Mouse (Mus musculus) intestine, embryonic 16.5 days (tissue): ENCODE measurements around the gene Slc3a2. TPM values are rescaled to one million over a fixed set of nuclear protein-coding genes. Genes with fewer than 3 reads are reported as not detected.

Source experiments
- ATAC-seq: fragments of 200-750 bp; cut with Nextera tagmentation; 2 replicates; pipeline ENCODE4 v1.8.0; 2017; ENCODE audit warnings: moderate TSS enrichment, moderate library complexity
- H3K27ac ChIP-seq: fragments of 300-500 bp; sonication (generic); 2 replicates; pipeline ENCODE4 v1.5.1; 2014; ENCODE audit warnings: mild to moderate bottlenecking, low read length
- H3K27me3 ChIP-seq: fragments of 300-500 bp; sonication (generic); replicated peaks from 2 replicates; pipeline ENCODE4 v1.6.1; 2014; ENCODE audit warnings: low read length, control low read depth, mixed read lengths; ENCODE audit not compliant: control insufficient read depth, insufficient read depth
- H3K36me3 ChIP-seq: fragments of 300-500 bp; sonication (generic); 2 replicates; pipeline ENCODE4 v1.6.1; 2014; ENCODE audit warnings: low read length, control low read depth; ENCODE audit not compliant: control insufficient read depth, insufficient read depth
- H3K4me1 ChIP-seq: fragments of 300-500 bp; sonication (generic); 2 replicates; pipeline ENCODE4 v1.6.1; 2014; ENCODE audit warnings: low read length, control low read depth, mixed read lengths; ENCODE audit not compliant: control insufficient read depth, insufficient read depth
- H3K4me2 ChIP-seq: fragments of 300-500 bp; sonication (generic); 2 replicates; pipeline ENCODE4 v1.6.1; 2014; ENCODE audit warnings: low read depth, low read length, control low read depth
- H3K4me3 ChIP-seq: fragments of 300-500 bp; sonication (generic); 2 replicates; pipeline ENCODE4 v1.5.1; 2014; ENCODE audit warnings: mild to moderate bottlenecking, low read length
- H3K9ac ChIP-seq: fragments of 300-500 bp; sonication (generic); 2 replicates; pipeline ENCODE4 v1.6.1; 2014; ENCODE audit warnings: low read depth, low read length
- H3K9me3 ChIP-seq: fragments of 300-500 bp; sonication (generic); 2 replicates; pipeline ENCODE4 v1.6.1; 2016; ENCODE audit warnings: low read length, control low read depth; ENCODE audit not compliant: control insufficient read depth
- WGBS: fragments of 180-500 bp; shearing (Covaris S2); extraction: QIAGEN DNeasy Blood & Tissue Kit; methylation state at CpG from one replicate; pipeline ENCODE4 v1.1.7; 2014; 5-methylcytosine and 5-hydroxymethylcytosine counted together
- microRNA-seq: library from miRNA; unstranded; fragments of <30 nt; microRNA quantifications from one replicate; pipeline ENCODE4, GENCODE M21; 2016
- polyA plus RNA-seq: library from polyadenylated mRNA; unstranded; fragments of >200 nt; fragmentation: Nextera tagmentation; extraction: Ambion mirVana; gene quantifications from 2 replicates; pipeline ENCODE4 v1.2.1, GENCODE M21; 2015

Gene Slc3a2
- polyA plus RNA-seq, 1 experiment from 2014 or later = 211 TPM

GRCm38 (mm10) chr19:8662337-8662736, 60.8 kb downstream of the Slc3a2 start:
- Histone ChIP-seq H3K27ac (no peak overlapping the region), H3K4me3 (peak overlapping the region; percentile 52), H3K9me3 (no peaks in the 10 kb centered on the region), H3K36me3 (no peaks in the 10 kb centered on the region), H3K4me2 (peak overlapping the region; percentile 99), H3K27me3 (no peaks in the 10 kb centered on the region), H3K4me1 (peaks cover 15% of the 10 kb centered on the region; the same call in 1 of the 2 replicates), H3K9ac (peak overlapping the region; percentile 66)
- 3% methylated on average over 11 of the region's 11 CpGs for WGBS
- ATAC-seq = 0 out of 2 replicates have a peak, but pooled peaks have one; percentile 27

DNA sequence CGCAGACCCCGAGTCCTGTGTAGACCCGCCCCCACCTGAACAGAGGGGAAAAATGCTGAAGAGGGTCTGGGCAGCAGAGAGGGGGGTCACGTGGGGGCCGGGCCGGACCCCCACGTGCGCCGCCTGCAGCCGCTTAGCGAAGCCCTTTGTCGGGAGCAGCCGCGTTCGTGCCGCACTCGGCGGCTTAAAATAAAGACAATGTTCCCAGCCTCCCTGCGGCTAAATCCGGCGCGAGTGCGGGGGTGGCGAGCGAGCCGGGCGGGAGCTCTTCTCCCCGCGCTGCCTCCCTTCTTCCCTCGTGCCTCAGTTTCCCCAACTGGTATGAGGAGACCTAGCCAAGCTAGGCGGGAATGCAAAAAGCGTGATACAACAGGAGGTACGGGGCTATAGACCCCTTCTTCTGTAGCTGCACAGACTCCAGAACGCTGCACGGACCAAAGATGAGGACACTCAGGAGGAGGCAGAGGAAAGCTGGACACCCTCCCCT, 61.3 kb downstream of the Slc3a2 start:
- Histone ChIP-seq H3K4me2 (peak overlapping the region; percentile 99), H3K9me3 (no peaks in the 10 kb centered on the region), H3K27me3 (no peaks in the 10 kb centered on the region), H3K9ac (peak overlapping the region; percentile 66), H3K4me3 (peak overlapping the region; percentile 52), H3K27ac (no peak overlapping the region), H3K4me1 (peaks cover 13% of the 10 kb centered on the region; the same call in 1 of the 2 replicates), H3K36me3 (no peaks in the 10 kb centered on the region)
- ATAC-seq = 0 out of 2 replicates have a peak, but pooled peaks have one; percentile 22
- 2% methylated on average over 35 of the region's 35 CpGs for WGBS

Small RNAs within 50 kb of the gene (microRNA-seq; reads per million reads assigned to microRNA genes)
- not detected for gene Mir6992

Other genes with a start within 250 kb of the Slc3a2 start
- gene Slc22a8, start 132.1 kb downstream of the Slc3a2 start, polyA plus RNA-seq = 0.04 and 0.05 TPM in 2 replicates
- gene Slc22a6, start 105.3 kb downstream of the Slc3a2 start, polyA plus RNA-seq = not detected in 2 replicates
- gene Chrm1, start 59.6 kb downstream of the Slc3a2 start, polyA plus RNA-seq = 1.2 TPM in 2 replicates
- 78.1 and 88.7 TPM in 2 replicates for gene Wdr74, start 12.5 kb upstream of the Slc3a2 start, polyA plus RNA-seq
- 0.91 and 1.6 TPM in 2 replicates for gene 1700092M07Rik, start 17.3 kb upstream of the Slc3a2 start, polyA plus RNA-seq
- gene Stx5a, start 18.0 kb upstream of the Slc3a2 start, polyA plus RNA-seq = 120 and 124 TPM in 2 replicates
- gene Nxf1, start 33.7 kb upstream of the Slc3a2 start, polyA plus RNA-seq = 133 and 137 TPM in 2 replicates
- gene Tmem223, start 47.6 kb upstream of the Slc3a2 start, polyA plus RNA-seq = 161 and 164 TPM in 2 replicates
- gene Tmem179b, start 51.1 kb upstream of the Slc3a2 start, polyA plus RNA-seq = 110 and 120 TPM in 2 replicates
- gene Taf6l, start 63.0 kb upstream of the Slc3a2 start, polyA plus RNA-seq = 24.0 and 25.0 TPM in 2 replicates
- 130 and 138 TPM in 2 replicates for gene Polr2g, start 75.2 kb upstream of the Slc3a2 start, polyA plus RNA-seq
- 3.6 and 4.1 TPM in 2 replicates for gene Zbtb3, start 79.2 kb upstream of the Slc3a2 start, polyA plus RNA-seq
- 36.0 and 44.0 TPM in 2 replicates for gene Ttc9c, start 96.0 kb upstream of the Slc3a2 start, polyA plus RNA-seq
- 3.7 and 4.3 TPM in 2 replicates for gene Hnrnpul2, start 96.6 kb upstream of the Slc3a2 start, polyA plus RNA-seq
- gene AC129217.1, start 106.4 kb upstream of the Slc3a2 start, polyA plus RNA-seq = not detected in 2 replicates
- gene Bscl2, start 114.1 kb upstream of the Slc3a2 start, polyA plus RNA-seq = 48.5 and 49.7 TPM in 2 replicates
- 13.3 and 14.3 TPM in 2 replicates for gene Gng3, start 115.8 kb upstream of the Slc3a2 start, polyA plus RNA-seq
- 1.6 and 1.7 TPM in 2 replicates for gene Lrrn4cl, start 127.4 kb upstream of the Slc3a2 start, polyA plus RNA-seq
- 158 and 170 TPM in 2 replicates for gene Ubxn1, start 148.1 kb upstream of the Slc3a2 start, polyA plus RNA-seq
- gene Uqcc3, start 157.6 kb upstream of the Slc3a2 start, polyA plus RNA-seq = 60.7 and 61.2 TPM in 2 replicates
- 60.7 and 74.8 TPM in 2 replicates for gene Lbhd1, start 160.4 kb upstream of the Slc3a2 start, polyA plus RNA-seq
- not detected in 2 replicates for gene Gm49403, start 160.6 kb upstream of the Slc3a2 start, polyA plus RNA-seq
- gene 1810009A15Rik, start 165.5 kb upstream of the Slc3a2 start, polyA plus RNA-seq = 79.5 and 89.2 TPM in 2 replicates
- gene Gm49416, start 165.6 kb upstream of the Slc3a2 start, polyA plus RNA-seq = not detected in 2 replicates
- 39.2 and 40.9 TPM in 2 replicates for gene Ints5, start 169.6 kb upstream of the Slc3a2 start, polyA plus RNA-seq
- gene Ganab, start 174.7 kb upstream of the Slc3a2 start, polyA plus RNA-seq = 95.7 and 100 TPM in 2 replicates
- gene B3gat3, start 197.0 kb upstream of the Slc3a2 start, polyA plus RNA-seq = 44.0 and 45.4 TPM in 2 replicates
- gene Rom1, start 206.0 kb upstream of the Slc3a2 start, polyA plus RNA-seq = 3.1 and 3.3 TPM in 2 replicates
- 22.6 and 23.5 TPM in 2 replicates for gene Eml3, start 206.2 kb upstream of the Slc3a2 start, polyA plus RNA-seq
- 119 and 130 TPM in 2 replicates for gene Mta2, start 218.5 kb upstream of the Slc3a2 start, polyA plus RNA-seq
- 30.1 and 31.7 TPM in 2 replicates for gene Tut1, start 230.5 kb upstream of the Slc3a2 start, polyA plus RNA-seq
- 392 and 445 TPM in 2 replicates for gene Eef1g, start 243.7 kb upstream of the Slc3a2 start, polyA plus RNA-seq